Mouse (Mus musculus): ENCODE results near the gene Rab7b. TPM values are rescaled to one million over a fixed set of nuclear protein-coding genes. Genes with fewer than 3 reads are reported as not detected.

Gene Rab7b
- polyA plus RNA-seq, 1 experiment from 2014 or later = 2.5 TPM

GRCm38 (mm10) chr1:131660716-131661472 lies 27.6 kb upstream of the Rab7b start:
- Histone ChIP-seq H3K4me2 (ENCODE audit: low read depth, low read length) (no peak overlapping the region), H3K27me3 (ENCODE audit: control insufficient read depth, insufficient read depth, low read length) (no peaks in the 10 kb centered on the region), H3K36me3 (ENCODE audit: control insufficient read depth, insufficient read depth) (no peaks in the 10 kb centered on the region), H3K9ac (ENCODE audit: low read length) (no peak overlapping the region), H3K27ac (ENCODE audit: low read length) (no peak overlapping the region), H3K9me3 (replicated peaks; ENCODE audit: control insufficient read depth, low read length) (no peaks in the 10 kb centered on the region), H3K4me1 (ENCODE audit: control insufficient read depth, insufficient read depth, low read length) (peaks cover 6% of the 10 kb centered on the region), H3K4me3 (ENCODE audit: low read length) (no peak overlapping the region)
- ATAC-seq (replicated peaks; ENCODE audit: extremely low read depth, insufficient read depth, low FRiP score) = no peak
- 76% methylated on average over 7 of the region's 7 CpGs for WGBS

- Histone ChIP-seq H3K4me3 (ENCODE audit: low read length) (no peak overlapping the region), H3K36me3 (ENCODE audit: control insufficient read depth, insufficient read depth) (no peaks in the 10 kb centered on the region), H3K27ac (ENCODE audit: low read length) (no peak overlapping the region), H3K9ac (ENCODE audit: low read length) (no peak overlapping the region), H3K4me2 (ENCODE audit: low read depth, low read length) (no peak overlapping the region), H3K27me3 (ENCODE audit: control insufficient read depth, insufficient read depth, low read length) (no peaks in the 10 kb centered on the region), H3K4me1 (ENCODE audit: control insufficient read depth, insufficient read depth, low read length) (peaks cover 6% of the 10 kb centered on the region), H3K9me3 (replicated peaks; ENCODE audit: control insufficient read depth, low read length) (no peaks in the 10 kb centered on the region)
- WGBS = 61% methylated on average over 3 of the region's 3 CpGs
- ATAC-seq (replicated peaks; ENCODE audit: extremely low read depth, insufficient read depth, low FRiP score) = no peak
Measured at GRCm38 (mm10) chr1:131661749-131662148, 26.7 kb upstream of the Rab7b start.

GRCm38 (mm10) chr1:131663286-131663995 lies 25.1 kb upstream of the Rab7b start:
- H3K9ac ChIP-seq (ENCODE audit: low read length) = no peak overlapping the region
- no peaks in the 10 kb centered on the region for H3K36me3 ChIP-seq (ENCODE audit: control insufficient read depth, insufficient read depth)
- H3K9me3 ChIP-seq (replicated peaks; ENCODE audit: control insufficient read depth, low read length) = no peaks in the 10 kb centered on the region
- WGBS = 77% methylated on average over 9 of the region's 9 CpGs
- no peaks in the 10 kb centered on the region for H3K27me3 ChIP-seq (ENCODE audit: control insufficient read depth, insufficient read depth, low read length)
- ATAC-seq (replicated peaks; ENCODE audit: extremely low read depth, insufficient read depth, low FRiP score) = no peak
- no peak overlapping the region for H3K4me3 ChIP-seq (ENCODE audit: low read length)
- H3K4me2 ChIP-seq (ENCODE audit: low read depth, low read length) = no peak overlapping the region
- H3K27ac ChIP-seq (ENCODE audit: low read length) = no peak overlapping the region
- H3K4me1 ChIP-seq (ENCODE audit: control insufficient read depth, insufficient read depth, low read length) = no peaks in the 10 kb centered on the region

DNA sequence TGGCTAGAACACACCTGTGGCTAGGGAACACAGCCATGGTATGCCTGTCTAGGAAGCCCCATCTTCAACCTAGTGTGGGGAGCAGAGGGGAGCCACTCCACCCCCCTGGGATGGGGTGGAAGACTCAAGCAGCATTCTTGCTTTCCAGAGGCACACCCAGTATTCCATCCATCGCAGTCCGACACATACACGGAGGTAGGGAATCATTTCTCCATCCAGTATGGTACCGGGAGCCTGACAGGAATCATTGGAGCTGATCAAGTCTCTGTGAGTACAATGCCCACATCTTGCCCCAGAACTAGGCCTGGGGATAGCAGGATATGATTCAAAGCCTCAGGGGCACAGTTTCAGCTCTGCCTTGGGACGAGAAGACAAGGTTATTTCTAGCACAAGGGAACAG lies 24.4 kb upstream of the Rab7b start:
- H3K9me3 ChIP-seq (replicated peaks; ENCODE audit: control insufficient read depth, low read length) = no peaks in the 10 kb centered on the region
- H3K9ac ChIP-seq (ENCODE audit: low read length) = no peak overlapping the region
- no peak overlapping the region for H3K4me2 ChIP-seq (ENCODE audit: low read depth, low read length)
- H3K27me3 ChIP-seq (ENCODE audit: control insufficient read depth, insufficient read depth, low read length) = no peaks in the 10 kb centered on the region
- ATAC-seq (replicated peaks; ENCODE audit: extremely low read depth, insufficient read depth, low FRiP score) = no peak
- 81% methylated on average over 5 of the region's 5 CpGs for WGBS
- no peak overlapping the region for H3K4me3 ChIP-seq (ENCODE audit: low read length)
- no peaks in the 10 kb centered on the region for H3K36me3 ChIP-seq (ENCODE audit: control insufficient read depth, insufficient read depth)
- H3K4me1 ChIP-seq (ENCODE audit: control insufficient read depth, insufficient read depth, low read length) = no peaks in the 10 kb centered on the region
- no peak overlapping the region for H3K27ac ChIP-seq (ENCODE audit: low read length)

- no peak overlapping the region for H3K27ac ChIP-seq (ENCODE audit: low read length)
- H3K4me3 ChIP-seq (ENCODE audit: low read length) = no peak overlapping the region
- no peak overlapping the region for H3K9ac ChIP-seq (ENCODE audit: low read length)
- no peaks in the 10 kb centered on the region for H3K36me3 ChIP-seq (ENCODE audit: control insufficient read depth, insufficient read depth)
- ATAC-seq (replicated peaks; ENCODE audit: extremely low read depth, insufficient read depth, low FRiP score) = no peak
- no peak overlapping the region for H3K4me2 ChIP-seq (ENCODE audit: low read depth, low read length)
- WGBS = 70% methylated on average over 1 of the region's 1 CpGs
- H3K4me1 ChIP-seq (ENCODE audit: control insufficient read depth, insufficient read depth, low read length) = no peaks in the 10 kb centered on the region
- H3K27me3 ChIP-seq (ENCODE audit: control insufficient read depth, insufficient read depth, low read length) = no peaks in the 10 kb centered on the region
- H3K9me3 ChIP-seq (replicated peaks; ENCODE audit: control insufficient read depth, low read length) = no peaks in the 10 kb centered on the region
Measured at GRCm38 (mm10) chr1:131665886-131666285, 22.6 kb upstream of the Rab7b start.

DNA sequence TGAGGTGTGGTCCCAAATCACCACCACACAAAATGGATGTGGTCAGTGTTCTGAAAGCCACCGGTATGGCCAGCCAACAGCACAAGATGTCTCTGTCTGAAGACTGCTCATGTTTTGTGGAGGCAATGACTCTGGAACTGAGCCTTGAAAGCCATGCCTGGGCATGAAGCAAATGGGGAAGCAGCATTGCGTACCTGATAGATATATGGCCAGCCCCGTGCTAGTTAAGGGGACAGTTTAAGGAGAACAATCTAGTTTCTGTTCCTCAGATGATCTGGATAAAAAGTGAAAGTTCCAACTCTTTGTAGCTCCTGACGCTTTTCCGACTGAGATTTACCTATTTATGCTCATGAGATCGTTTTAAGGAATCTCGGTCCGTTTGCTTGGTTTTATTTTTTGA lies 17.4 kb upstream of the Rab7b start:
- Histone ChIP-seq H3K4me2 (ENCODE audit: low read depth, low read length) (no peak overlapping the region), H3K4me3 (ENCODE audit: low read length) (no peak overlapping the region), H3K27ac (ENCODE audit: low read length) (no peak overlapping the region), H3K9me3 (replicated peaks; ENCODE audit: control insufficient read depth, low read length) (no peaks in the 10 kb centered on the region), H3K4me1 (ENCODE audit: control insufficient read depth, insufficient read depth, low read length) (no peaks in the 10 kb centered on the region), H3K36me3 (ENCODE audit: control insufficient read depth, insufficient read depth) (no peaks in the 10 kb centered on the region), H3K9ac (ENCODE audit: low read length) (no peak overlapping the region), H3K27me3 (ENCODE audit: control insufficient read depth, insufficient read depth, low read length) (no peaks in the 10 kb centered on the region)
- 85% methylated on average over 8 of the region's 8 CpGs for WGBS
- no peak for ATAC-seq (replicated peaks; ENCODE audit: extremely low read depth, insufficient read depth, low FRiP score)

GRCm38 (mm10) chr1:131672361-131672760 lies 16.1 kb upstream of the Rab7b start:
- no peak for ATAC-seq (replicated peaks; ENCODE audit: extremely low read depth, insufficient read depth, low FRiP score)
- H3K4me3 ChIP-seq (ENCODE audit: low read length) = no peak overlapping the region

DNA sequence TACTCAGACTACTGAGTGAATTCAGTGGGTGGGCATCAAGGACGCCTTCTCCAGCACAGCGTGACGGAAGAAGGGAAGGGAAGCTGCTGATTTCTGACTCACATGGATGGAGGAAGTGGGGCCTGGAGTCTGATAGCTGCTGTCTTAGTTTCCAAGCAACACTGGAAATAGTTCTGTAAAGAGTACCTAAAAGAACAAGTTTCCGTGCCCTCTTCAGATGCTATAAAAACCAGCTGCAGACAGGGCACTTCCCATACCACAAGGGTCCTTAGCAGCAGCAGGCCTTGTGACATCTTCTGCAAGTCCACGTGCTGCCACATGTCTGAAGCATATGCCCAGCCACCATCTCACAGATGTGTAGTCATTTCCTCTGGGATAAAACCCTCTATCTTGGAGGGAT lies 8.9 kb upstream of the Rab7b start:
- no peaks in the 10 kb centered on the region for H3K4me1 ChIP-seq (ENCODE audit: control insufficient read depth, insufficient read depth, low read length)
- no peak overlapping the region for H3K4me3 ChIP-seq (ENCODE audit: low read length)
- no peak overlapping the region for H3K27ac ChIP-seq (ENCODE audit: low read length)
- no peaks in the 10 kb centered on the region for H3K27me3 ChIP-seq (ENCODE audit: control insufficient read depth, insufficient read depth, low read length)
- 55% methylated on average over 5 of the region's 5 CpGs for WGBS
- no peak for ATAC-seq (replicated peaks; ENCODE audit: extremely low read depth, insufficient read depth, low FRiP score)
- no peaks in the 10 kb centered on the region for H3K9me3 ChIP-seq (replicated peaks; ENCODE audit: control insufficient read depth, low read length)
- H3K9ac ChIP-seq (ENCODE audit: low read length) = no peak overlapping the region
- H3K36me3 ChIP-seq (ENCODE audit: control insufficient read depth, insufficient read depth) = no peaks in the 10 kb centered on the region
- H3K4me2 ChIP-seq (ENCODE audit: low read depth, low read length) = no peak overlapping the region

More at GRCm38 (mm10) chr1:131672361-131672760, 16.1 kb upstream of the Rab7b start:
- Histone ChIP-seq H3K4me2 (ENCODE audit: low read depth, low read length) (no peak overlapping the region), H3K36me3 (ENCODE audit: control insufficient read depth, insufficient read depth) (no peaks in the 10 kb centered on the region), H3K27ac (ENCODE audit: low read length) (no peak overlapping the region), H3K27me3 (ENCODE audit: control insufficient read depth, insufficient read depth, low read length) (no peaks in the 10 kb centered on the region), H3K4me1 (ENCODE audit: control insufficient read depth, insufficient read depth, low read length) (no peaks in the 10 kb centered on the region), H3K9ac (ENCODE audit: low read length) (no peak overlapping the region), H3K9me3 (replicated peaks; ENCODE audit: control insufficient read depth, low read length) (no peaks in the 10 kb centered on the region)
- WGBS = 71% methylated on average over 7 of the region's 7 CpGs

DNA sequence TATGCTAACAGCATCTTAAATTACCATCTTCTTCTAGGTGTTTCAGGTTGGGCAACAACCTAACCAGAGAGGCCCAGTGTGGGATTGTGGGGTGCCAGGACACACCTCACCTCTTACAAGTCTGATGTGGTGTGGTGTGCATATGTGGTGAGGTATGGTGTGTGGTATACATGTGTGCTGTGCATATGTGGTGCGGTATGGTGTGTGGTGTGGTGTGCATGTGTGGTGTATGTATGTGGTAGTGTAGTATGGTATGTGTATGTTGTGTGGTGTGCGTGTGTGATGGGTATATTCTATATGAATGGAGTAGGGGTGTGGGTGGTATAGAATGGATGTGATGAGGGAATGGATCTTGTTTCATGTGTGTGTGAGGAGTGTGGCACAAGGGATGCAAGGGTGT lies 756 bp upstream of the Rab7b start:
- peaks cover 7% of the 10 kb centered on the region; the same call in 1 of the 2 replicates for H3K4me1 ChIP-seq (ENCODE audit: control insufficient read depth, insufficient read depth, low read length)
- ATAC-seq (replicated peaks; ENCODE audit: extremely low read depth, insufficient read depth, low FRiP score) = no peak
- H3K9me3 ChIP-seq (replicated peaks; ENCODE audit: control insufficient read depth, low read length) = no peaks in the 10 kb centered on the region
- H3K4me2 ChIP-seq (ENCODE audit: low read depth, low read length) = no peak overlapping the region
- H3K4me3 ChIP-seq (ENCODE audit: low read length) = no peak overlapping the region
- H3K27me3 ChIP-seq (ENCODE audit: control insufficient read depth, insufficient read depth, low read length) = no peaks in the 10 kb centered on the region
- no peaks in the 10 kb centered on the region for H3K36me3 ChIP-seq (ENCODE audit: control insufficient read depth, insufficient read depth)
- no peak overlapping the region for H3K27ac ChIP-seq (ENCODE audit: low read length)
- no peak overlapping the region for H3K9ac ChIP-seq (ENCODE audit: low read length)
- WGBS = 93% methylated on average over 2 of the region's 2 CpGs

Data from heart, embryonic 16.5 days (tissue).